Mouse (Mus musculus) forebrain, embryonic 14.5 days (tissue): ENCODE measurements around the gene Med15. TPM values are rescaled to one million over a fixed set of nuclear protein-coding genes. Genes with fewer than 3 reads are reported as not detected.

Experiments
- ATAC-seq: fragments of 200-750 bp; cut with Nextera tagmentation; 2 replicates; pipeline ENCODE4 v1.8.0; 2017; ENCODE audit warnings: mild to moderate bottlenecking, moderate library complexity
- DNase-seq: peaks from one replicate; pipeline ENCODE4 v3.0.0-alpha.2; 2015; ENCODE audit warnings: low spot score
- H3K27ac ChIP-seq: fragments of 300-500 bp; sonication (generic); 2 replicates; pipeline ENCODE4 v1.5.1; 2014; ENCODE audit warnings: low read depth, mild to moderate bottlenecking, control low read depth, low read length, moderate library complexity
- H3K27me3 ChIP-seq: fragments of 300-500 bp; sonication (generic); replicated peaks from 2 replicates; pipeline ENCODE4 v1.6.1; 2014; ENCODE audit warnings: low read length, control low read depth, mixed read lengths; ENCODE audit not compliant: control insufficient read depth, insufficient read depth
- H3K36me3 ChIP-seq: fragments of 300-500 bp; sonication (generic); 2 replicates; pipeline ENCODE4 v1.6.1; 2014; ENCODE audit warnings: low read length, control low read depth; ENCODE audit not compliant: control insufficient read depth, insufficient read depth
- H3K4me1 ChIP-seq: fragments of 300-500 bp; sonication (generic); 2 replicates; pipeline ENCODE4 v1.6.1; 2014; ENCODE audit warnings: antibody characterized with exemption, low read length, control low read depth; ENCODE audit not compliant: control insufficient read depth, insufficient read depth
- H3K4me2 ChIP-seq: fragments of 300-500 bp; sonication (generic); 2 replicates; pipeline ENCODE4 v1.6.1; 2014; ENCODE audit warnings: mild to moderate bottlenecking, control low read depth, low read length
- H3K4me3 ChIP-seq: fragments of 300-500 bp; sonication (generic); 2 replicates; pipeline ENCODE4 v1.5.1; 2014; ENCODE audit warnings: low read depth, low read length, control low read depth
- H3K9ac ChIP-seq: fragments of 300-500 bp; sonication (generic); 2 replicates; pipeline ENCODE4 v1.6.1; 2014; ENCODE audit warnings: mild to moderate bottlenecking, low read length, control low read depth, moderate library complexity
- H3K9me3 ChIP-seq: fragments of 300-500 bp; sonication (generic); replicated peaks from 2 replicates; pipeline ENCODE4 v1.6.1; 2016; ENCODE audit warnings: low read length, control low read depth, mixed read lengths; ENCODE audit not compliant: control insufficient read depth
- WGBS: fragments of 180-500 bp; shearing (Covaris S2); extraction: QIAGEN DNeasy Blood & Tissue Kit; methylation state at CpG from one replicate; pipeline ENCODE4 v1.1.7; 2014; 5-methylcytosine and 5-hydroxymethylcytosine counted together
- polyA plus RNA-seq: library from polyadenylated mRNA; unstranded; fragments of >200 nt; fragmentation: Nextera tagmentation; extraction: Ambion mirVana; gene quantifications from 2 replicates; pipeline ENCODE4 v1.2.1, GENCODE M21; 2014

The Med15 gene
- polyA plus RNA-seq, 1 experiment from 2014 or later: 23.4 TPM

- peaks cover 5% of the 10 kb centered on the region; the same call in 1 of the 2 replicates for H3K36me3 ChIP-seq
- H3K27me3 ChIP-seq: no peaks in the 10 kb centered on the region
- peak; percentile 49 for ATAC-seq
- H3K4me2 ChIP-seq: peak overlapping the region; percentile 92
- peak overlapping the region; percentile 89 for H3K9ac ChIP-seq
- 3% methylated on average over 51 of the region's 54 CpGs for WGBS
- H3K9me3 ChIP-seq: no peaks in the 10 kb centered on the region
- H3K27ac ChIP-seq: peak overlapping the region; percentile 79
- peak overlapping the region; percentile 68 for H3K4me3 ChIP-seq
- DNase-seq: peak; percentile 45
- H3K4me1 ChIP-seq: peaks cover 5% of the 10 kb centered on the region; the same call in 1 of the 2 replicates
These were observed 27.2 kb upstream of the Med15 start for GRCm38 (mm10) chr16:17759813-17760321.

GRCm38 (mm10) chr16:17759344-17759773, 26.7 kb upstream of the Med15 start, which contains the start of gene Klhl22:
Klhl22 (plus strand) TSS chr16:17759618.
- peaks cover 2% of the 10 kb centered on the region; the same call in 1 of the 2 replicates for H3K36me3 ChIP-seq
- WGBS: 2% methylated on average over 28 of the region's 28 CpGs
- peak within 1 kb of the TSS; percentile 68 for H3K4me3 ChIP-seq
- DNase-seq: peak; percentile 93
- H3K27ac ChIP-seq: peak within 1 kb of the TSS; percentile 79
- peak within 1 kb of the TSS; percentile 89 for H3K9ac ChIP-seq
- ATAC-seq: peak; percentile 95
- H3K4me1 ChIP-seq: peaks cover 5% of the 10 kb centered on the region; the same call in 1 of the 2 replicates
- H3K4me2 ChIP-seq: peak within 1 kb of the TSS; percentile 92
- no peaks in the 10 kb centered on the region for H3K9me3 ChIP-seq
- H3K27me3 ChIP-seq: no peaks in the 10 kb centered on the region

- ATAC-seq: no peak
- Histone ChIP-seq H3K4me2 (peak overlapping the region; percentile 92), H3K27ac (no peak overlapping the region), H3K4me3 (peak overlapping the region; percentile 68), H3K9ac (peak overlapping the region; percentile 89), H3K27me3 (no peaks in the 10 kb centered on the region), H3K9me3 (no peaks in the 10 kb centered on the region), H3K4me1 (peaks cover 5% of the 10 kb centered on the region; the same call in 1 of the 2 replicates), H3K36me3 (no peaks in the 10 kb centered on the region)
- WGBS: 58% methylated on average over 9 of the region's 9 CpGs
- no peak for DNase-seq
These were observed 26.2 kb upstream of the Med15 start for GRCm38 (mm10) chr16:17758902-17759301.

GRCm38 (mm10) chr16:17757756-17758155, 25.1 kb upstream of the Med15 start:
- no peak overlapping the region for H3K4me3 ChIP-seq
- DNase-seq (no peak), ATAC-seq (no peak)
- 96% methylated on average over 1 of the region's 1 CpGs for WGBS
- H3K4me2 ChIP-seq: no peak overlapping the region
- H3K9me3 ChIP-seq: no peaks in the 10 kb centered on the region
- H3K27me3 ChIP-seq: no peaks in the 10 kb centered on the region
- no peak overlapping the region for H3K27ac ChIP-seq
- no peaks in the 10 kb centered on the region for H3K36me3 ChIP-seq
- no peak overlapping the region for H3K9ac ChIP-seq
- peaks cover 5% of the 10 kb centered on the region; the same call in 1 of the 2 replicates for H3K4me1 ChIP-seq

- Histone ChIP-seq H3K27ac (no peak overlapping the region), H3K27me3 (no peaks in the 10 kb centered on the region), H3K4me3 (no peak overlapping the region), H3K9me3 (no peaks in the 10 kb centered on the region), H3K36me3 (no peaks in the 10 kb centered on the region), H3K9ac (no peak overlapping the region), H3K4me1 (no peaks in the 10 kb centered on the region), H3K4me2 (no peak overlapping the region)
- WGBS: 38% methylated on average over 1 of the region's 1 CpGs
- no peak for ATAC-seq
- no peak for DNase-seq
These were observed 21.0 kb upstream of the Med15 start for GRCm38 (mm10) chr16:17753686-17754085.

- H3K27me3 ChIP-seq: no peaks in the 10 kb centered on the region
- H3K36me3 ChIP-seq: no peaks in the 10 kb centered on the region
- no peaks in the 10 kb centered on the region for H3K4me1 ChIP-seq
- no peak for DNase-seq
- 32% methylated on average over 3 of the region's 3 CpGs for WGBS
- no peak overlapping the region for H3K4me3 ChIP-seq
- H3K9ac ChIP-seq: no peak overlapping the region
- no peak for ATAC-seq
- no peak overlapping the region for H3K27ac ChIP-seq
- no peaks in the 10 kb centered on the region for H3K9me3 ChIP-seq
- H3K4me2 ChIP-seq: no peak overlapping the region
These were observed 20.3 kb upstream of the Med15 start for GRCm38 (mm10) chr16:17753001-17753400.

GRCm38 (mm10) chr16:17745067-17745466, 12.4 kb upstream of the Med15 start:
- Histone ChIP-seq H3K36me3 (no peaks in the 10 kb centered on the region), H3K4me3 (no peak overlapping the region), H3K9me3 (no peaks in the 10 kb centered on the region), H3K4me1 (no peaks in the 10 kb centered on the region), H3K9ac (no peak overlapping the region), H3K27ac (no peak overlapping the region), H3K4me2 (no peak overlapping the region), H3K27me3 (no peaks in the 10 kb centered on the region)
- no peak for DNase-seq
- no peak for ATAC-seq
- WGBS: 81% methylated on average over 2 of the region's 2 CpGs

GRCm38 (mm10) chr16:17744536-17744935, 11.8 kb upstream of the Med15 start:
- DNase-seq: peak; percentile 57
- Histone ChIP-seq H3K36me3 (no peaks in the 10 kb centered on the region), H3K9ac (no peak overlapping the region), H3K4me3 (no peak overlapping the region), H3K4me2 (no peak overlapping the region), H3K9me3 (no peaks in the 10 kb centered on the region), H3K27me3 (no peaks in the 10 kb centered on the region), H3K4me1 (no peaks in the 10 kb centered on the region), H3K27ac (no peak overlapping the region)
- WGBS: 15% methylated on average over 1 of the region's 1 CpGs
- peak; percentile 55; the same call in 1 of the 2 replicates for ATAC-seq

GRCm38 (mm10) chr16:17743279-17743678, 10.6 kb upstream of the Med15 start:
- Histone ChIP-seq H3K9me3 (no peaks in the 10 kb centered on the region), H3K4me2 (no peak overlapping the region), H3K9ac (no peak overlapping the region), H3K36me3 (no peaks in the 10 kb centered on the region), H3K4me3 (no peak overlapping the region), H3K4me1 (no peaks in the 10 kb centered on the region), H3K27ac (no peak overlapping the region), H3K27me3 (no peaks in the 10 kb centered on the region)
- 38% methylated on average over 4 of the region's 4 CpGs for WGBS
- DNase-seq: no peak
- ATAC-seq: no peak
